Mouse (Mus musculus) limb, embryonic 15.5 days (tissue): Measurements from ENCODE around the gene Tfec. TPM values are rescaled to one million over a fixed set of nuclear protein-coding genes. Genes with fewer than 3 reads are reported as not detected.
A peak's percentile ranks its signal among the peaks of the same experiment; 100 is the strongest.

Experiments used
- ATAC-seq: fragments of 200-750 bp; cut with Nextera tagmentation; 2 replicates; pipeline ENCODE4 v1.8.0; 2017; ENCODE audit warnings: low read depth, moderate TSS enrichment; ENCODE audit not compliant: insufficient number of reproducible peaks, low FRiP score, low TSS enrichment
- H3K27ac ChIP-seq: fragments of 300-500 bp; sonication (generic); 2 replicates; pipeline ENCODE4 v1.5.1; 2015; ENCODE audit warnings: moderate library complexity, mild to moderate bottlenecking, inconsistent platforms
- H3K27me3 ChIP-seq: fragments of 300-500 bp; sonication (generic); 2 replicates; pipeline ENCODE4 v1.6.1; 2015; ENCODE audit warnings: inconsistent platforms
- H3K36me3 ChIP-seq: fragments of 300-500 bp; sonication (generic); 2 replicates; pipeline ENCODE4 v1.6.1; 2015; ENCODE audit warnings: inconsistent platforms
- H3K4me1 ChIP-seq: fragments of 300-500 bp; sonication (generic); 2 replicates; pipeline ENCODE4 v1.6.1; 2015; ENCODE audit warnings: inconsistent platforms
- H3K4me2 ChIP-seq: fragments of 300-500 bp; sonication (generic); 2 replicates; pipeline ENCODE4 v1.6.1; 2015; ENCODE audit warnings: mild to moderate bottlenecking, inconsistent platforms
- H3K4me3 ChIP-seq: fragments of 300-500 bp; sonication (generic); 2 replicates; pipeline ENCODE4 v1.5.1; 2015; ENCODE audit warnings: mild to moderate bottlenecking, inconsistent platforms
- H3K9ac ChIP-seq: fragments of 300-500 bp; sonication (generic); 2 replicates; pipeline ENCODE4 v1.6.1; 2015; ENCODE audit warnings: inconsistent platforms
- H3K9me3 ChIP-seq: fragments of 300-500 bp; sonication (generic); 2 replicates; pipeline ENCODE4 v1.6.1; 2016; ENCODE audit warnings: inconsistent platforms
- WGBS: fragments of 180-500 bp; shearing (Covaris S2); methylation state at CpG from one replicate; pipeline ENCODE4 v1.1.7; 2015; 5-methylcytosine and 5-hydroxymethylcytosine counted together
- polyA plus RNA-seq: library from polyadenylated mRNA; unstranded; fragments of >200 nt; fragmentation: Nextera tagmentation; extraction: Ambion mirVana; gene quantifications from 2 replicates; pipeline ENCODE4 v1.2.1, GENCODE M21; 2015

Tfec gene
- polyA plus RNA-seq, 1 experiment from 2014 or later = 0.93 TPM

- Histone ChIP-seq H3K4me3 (no peak overlapping the region), H3K9ac (no peak overlapping the region), H3K27me3 (no peaks in the 10 kb centered on the region), H3K36me3 (no peaks in the 10 kb centered on the region), H3K4me2 (no peak overlapping the region), H3K27ac (no peak overlapping the region), H3K4me1 (no peaks in the 10 kb centered on the region), H3K9me3 (no peaks in the 10 kb centered on the region)
- ATAC-seq = no peak
- WGBS = 84% methylated on average over 3 of the region's 3 CpGs
These were observed 36.2 kb downstream of the Tfec start for GRCm38 (mm10) chr6:16862050-16862449.

GRCm38 (mm10) chr6:16855879-16856545, 42.2 kb downstream of the Tfec start:
- Histone ChIP-seq H3K27ac (no peak overlapping the region), H3K4me2 (no peak overlapping the region), H3K27me3 (no peaks in the 10 kb centered on the region), H3K4me3 (no peak overlapping the region), H3K9ac (no peak overlapping the region), H3K36me3 (no peaks in the 10 kb centered on the region), H3K9me3 (no peaks in the 10 kb centered on the region), H3K4me1 (no peaks in the 10 kb centered on the region)
- WGBS = 81% methylated on average over 7 of the region's 7 CpGs
- no peak for ATAC-seq

GRCm38 (mm10) chr6:16854977-16855376, 43.3 kb downstream of the Tfec start:
- no peak for ATAC-seq
- WGBS = 80% methylated on average over 9 of the region's 9 CpGs

GRCm38 (mm10) chr6:16846521-16846920, 51.7 kb downstream of the Tfec start:
- Histone ChIP-seq H3K36me3 (no peaks in the 10 kb centered on the region), H3K4me1 (no peaks in the 10 kb centered on the region), H3K9me3 (no peaks in the 10 kb centered on the region), H3K9ac (no peak overlapping the region), H3K4me2 (no peak overlapping the region), H3K4me3 (no peak overlapping the region), H3K27me3 (no peaks in the 10 kb centered on the region), H3K27ac (no peak overlapping the region)
- ATAC-seq = no peak
- WGBS = 80% methylated on average over 7 of the region's 7 CpGs

More at GRCm38 (mm10) chr6:16854977-16855376, 43.3 kb downstream of the Tfec start:
- no peaks in the 10 kb centered on the region for H3K36me3 ChIP-seq
- no peak overlapping the region for H3K4me2 ChIP-seq
- H3K9ac ChIP-seq = no peak overlapping the region
- H3K27me3 ChIP-seq = no peaks in the 10 kb centered on the region
- no peaks in the 10 kb centered on the region for H3K4me1 ChIP-seq
- no peaks in the 10 kb centered on the region for H3K9me3 ChIP-seq
- H3K27ac ChIP-seq = no peak overlapping the region
- no peak overlapping the region for H3K4me3 ChIP-seq

GRCm38 (mm10) chr6:16835631-16836030, 62.6 kb downstream of the Tfec start:
- Histone ChIP-seq H3K9ac (no peak overlapping the region), H3K27ac (no peak overlapping the region), H3K27me3 (no peaks in the 10 kb centered on the region), H3K9me3 (no peaks in the 10 kb centered on the region), H3K4me1 (no peaks in the 10 kb centered on the region), H3K36me3 (no peaks in the 10 kb centered on the region), H3K4me3 (no peak overlapping the region), H3K4me2 (no peak overlapping the region)
- 69% methylated on average over 1 of the region's 1 CpGs for WGBS
- ATAC-seq = no peak

GRCm38 (mm10) chr6:16828304-16828703, 69.9 kb downstream of the Tfec start:
- no peak for ATAC-seq
- H3K36me3 ChIP-seq = no peaks in the 10 kb centered on the region

GRCm38 (mm10) chr6:16821985-16822384, 76.3 kb downstream of the Tfec start:
- H3K27me3 ChIP-seq = no peaks in the 10 kb centered on the region
- H3K27ac ChIP-seq = no peak overlapping the region
- H3K4me1 ChIP-seq = no peaks in the 10 kb centered on the region
- H3K4me3 ChIP-seq = no peak overlapping the region
- ATAC-seq = no peak
- no peaks in the 10 kb centered on the region for H3K36me3 ChIP-seq
- 67% methylated on average over 1 of the region's 1 CpGs for WGBS
- no peaks in the 10 kb centered on the region for H3K9me3 ChIP-seq
- H3K9ac ChIP-seq = no peak overlapping the region
- H3K4me2 ChIP-seq = no peak overlapping the region

More at GRCm38 (mm10) chr6:16828304-16828703, 69.9 kb downstream of the Tfec start:
- Histone ChIP-seq H3K4me2 (no peak overlapping the region), H3K4me1 (no peaks in the 10 kb centered on the region), H3K27me3 (no peaks in the 10 kb centered on the region), H3K4me3 (no peak overlapping the region), H3K27ac (no peak overlapping the region), H3K9ac (no peak overlapping the region), H3K9me3 (no peaks in the 10 kb centered on the region)

- H3K4me2 ChIP-seq = no peak overlapping the region
- no peak for ATAC-seq
- H3K36me3 ChIP-seq = no peaks in the 10 kb centered on the region
- H3K9me3 ChIP-seq = no peaks in the 10 kb centered on the region
- WGBS = 58% methylated on average over 1 of the region's 1 CpGs
- H3K4me3 ChIP-seq = no peak overlapping the region
- H3K4me1 ChIP-seq = no peaks in the 10 kb centered on the region
- no peak overlapping the region for H3K9ac ChIP-seq
- no peak overlapping the region for H3K27ac ChIP-seq
- H3K27me3 ChIP-seq = no peaks in the 10 kb centered on the region
These were observed 91.9 kb downstream of the Tfec start for GRCm38 (mm10) chr6:16806302-16806701.

GRCm38 (mm10) chr6:16797669-16798068, 100.6 kb downstream of the Tfec start:
- no peak; the same call in 1 of the 2 replicates for ATAC-seq
- H3K4me1 ChIP-seq = 0 out of 2 replicates have a peak, but pooled peaks cover 2% of the 10 kb centered on the region
- no peaks in the 10 kb centered on the region for H3K9me3 ChIP-seq
- peak overlapping the region; percentile 15; the same call in 1 of the 2 replicates for H3K4me2 ChIP-seq
- H3K9ac ChIP-seq = no peak overlapping the region
- 15% methylated on average over 10 of the region's 10 CpGs for WGBS
- H3K4me3 ChIP-seq = no peak overlapping the region
- no peak overlapping the region for H3K27ac ChIP-seq
- no peaks in the 10 kb centered on the region for H3K27me3 ChIP-seq
- H3K36me3 ChIP-seq = no peaks in the 10 kb centered on the region

- 0 out of 2 replicates have a peak, but pooled peaks cover 2% of the 10 kb centered on the region for H3K4me1 ChIP-seq
- WGBS = 69% methylated on average over 9 of the region's 9 CpGs
- H3K9ac ChIP-seq = no peak overlapping the region
- no peak overlapping the region for H3K4me2 ChIP-seq
- no peaks in the 10 kb centered on the region for H3K9me3 ChIP-seq
- ATAC-seq = no peak
- no peaks in the 10 kb centered on the region for H3K36me3 ChIP-seq
- H3K27me3 ChIP-seq = no peaks in the 10 kb centered on the region
- H3K4me3 ChIP-seq = no peak overlapping the region
- no peak overlapping the region for H3K27ac ChIP-seq
These were observed 101.3 kb downstream of the Tfec start for GRCm38 (mm10) chr6:16796914-16797313.

- no peak overlapping the region for H3K4me3 ChIP-seq
- ATAC-seq = no peak
- H3K4me2 ChIP-seq = no peak overlapping the region
- H3K4me1 ChIP-seq = 0 out of 2 replicates have a peak, but pooled peaks cover 2% of the 10 kb centered on the region
- H3K36me3 ChIP-seq = no peaks in the 10 kb centered on the region
- H3K9me3 ChIP-seq = no peaks in the 10 kb centered on the region
- no peaks in the 10 kb centered on the region for H3K27me3 ChIP-seq
- 23% methylated on average over 7 of the region's 7 CpGs for WGBS
- no peak overlapping the region for H3K27ac ChIP-seq
- no peak overlapping the region for H3K9ac ChIP-seq
These were observed 104.2 kb downstream of the Tfec start for GRCm38 (mm10) chr6:16794036-16794435.

- Histone ChIP-seq H3K27ac (no peak overlapping the region), H3K4me1 (no peaks in the 10 kb centered on the region), H3K27me3 (no peaks in the 10 kb centered on the region), H3K9me3 (no peaks in the 10 kb centered on the region), H3K9ac (no peak overlapping the region), H3K4me2 (no peak overlapping the region), H3K4me3 (no peak overlapping the region), H3K36me3 (no peaks in the 10 kb centered on the region)
- no peak for ATAC-seq
- WGBS = 43% methylated on average over 3 of the region's 3 CpGs
These were observed 113.1 kb downstream of the Tfec start for GRCm38 (mm10) chr6:16785166-16785565.
